Mouse (Mus musculus): ENCODE measurements around the gene Stk39. TPM values are rescaled to one million over a fixed set of nuclear protein-coding genes. Genes with fewer than 3 reads are reported as not detected.

The Stk39 gene
- polyA plus RNA-seq, 1 experiment from 2014 or later, result 39.5 TPM

DNA sequence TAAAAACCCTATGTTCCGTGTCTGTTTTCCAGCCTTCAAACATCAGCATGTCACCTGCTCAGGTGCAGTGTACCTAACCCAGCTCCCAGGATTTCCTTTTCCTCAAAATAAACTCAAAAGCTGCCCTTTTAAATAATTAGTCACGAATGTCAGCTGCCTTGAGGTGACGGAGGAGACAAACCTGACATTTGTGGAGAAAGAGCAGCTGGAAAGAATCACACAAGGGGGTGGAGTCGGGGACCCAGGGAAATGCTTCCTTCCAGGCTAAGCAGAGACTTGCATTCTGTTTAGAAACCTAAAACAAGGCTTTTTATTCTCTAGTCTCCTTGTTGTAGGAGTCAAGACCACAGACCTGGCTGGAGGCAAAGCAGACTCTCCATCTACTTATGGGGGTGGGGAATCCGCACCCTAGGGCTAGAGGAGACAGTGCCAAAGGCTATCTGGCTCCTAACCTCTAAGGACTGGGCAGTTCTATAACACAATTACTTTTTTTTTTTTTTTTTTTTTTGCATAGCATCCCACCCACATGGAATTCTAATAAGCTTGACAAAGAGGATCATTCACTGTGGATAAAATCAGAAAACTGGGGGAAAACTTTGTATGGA lies 29.9 kb downstream of the Stk39 start:
- no peak overlapping the region for H3K4me3 ChIP-seq (ENCODE audit: low read depth, low read length)
- no peak overlapping the region for H3K4me2 ChIP-seq (ENCODE audit: low read depth)
- no peaks in the 10 kb centered on the region for H3K36me3 ChIP-seq (ENCODE audit: control insufficient read depth, insufficient read depth, low read length)
- WGBS, result 59% methylated on average over 5 of the region's 5 CpGs
- no peak overlapping the region for H3K9ac ChIP-seq (ENCODE audit: low read length)
- no peaks in the 10 kb centered on the region for H3K27me3 ChIP-seq (ENCODE audit: control insufficient read depth, insufficient read depth, low read length)
- H3K9me3 ChIP-seq (ENCODE audit: control insufficient read depth, low read length), result no peaks in the 10 kb centered on the region
- no peak for DNase-seq (ENCODE audit: low spot score)
- no peak for ATAC-seq (ENCODE audit: insufficient read depth, low FRiP score, low TSS enrichment)
- no peaks in the 10 kb centered on the region for H3K4me1 ChIP-seq (ENCODE audit: control insufficient read depth, insufficient read depth, low read length)
- no peak overlapping the region for H3K27ac ChIP-seq (ENCODE audit: low read depth, low read length)

DNA sequence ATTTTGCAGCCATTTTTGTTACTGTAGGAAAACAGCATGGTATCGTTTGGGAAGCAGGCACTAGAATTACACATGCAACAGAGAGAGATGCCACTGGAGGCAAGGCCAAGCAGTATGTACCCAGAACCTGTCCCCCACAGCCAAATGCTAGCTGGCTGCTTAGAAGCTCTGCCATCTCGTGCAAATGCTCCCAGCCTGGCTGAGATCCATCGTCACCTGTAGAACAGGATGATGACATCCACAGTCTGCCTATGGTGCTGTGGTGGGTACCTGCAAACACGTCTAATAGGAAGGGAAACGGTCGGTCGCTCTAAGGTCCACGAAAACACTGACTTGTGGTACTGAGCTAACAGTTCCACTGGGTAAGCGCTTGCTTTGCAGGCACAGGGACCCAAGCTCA lies 32.5 kb downstream of the Stk39 start:
- Histone ChIP-seq H3K27ac (ENCODE audit: low read depth, low read length) (no peak overlapping the region), H3K9me3 (ENCODE audit: control insufficient read depth, low read length) (no peaks in the 10 kb centered on the region), H3K27me3 (ENCODE audit: control insufficient read depth, insufficient read depth, low read length) (no peaks in the 10 kb centered on the region), H3K4me3 (ENCODE audit: low read depth, low read length) (no peak overlapping the region), H3K4me2 (ENCODE audit: low read depth) (no peak overlapping the region), H3K9ac (ENCODE audit: low read length) (no peak overlapping the region), H3K4me1 (ENCODE audit: control insufficient read depth, insufficient read depth, low read length) (no peaks in the 10 kb centered on the region; the same call in 1 of the 2 replicates), H3K36me3 (ENCODE audit: control insufficient read depth, insufficient read depth, low read length) (no peaks in the 10 kb centered on the region)
- 90% methylated on average over 9 of the region's 9 CpGs for WGBS
- DNase-seq (ENCODE audit: low spot score) (no peak), ATAC-seq (ENCODE audit: insufficient read depth, low FRiP score, low TSS enrichment) (no peak)

DNA sequence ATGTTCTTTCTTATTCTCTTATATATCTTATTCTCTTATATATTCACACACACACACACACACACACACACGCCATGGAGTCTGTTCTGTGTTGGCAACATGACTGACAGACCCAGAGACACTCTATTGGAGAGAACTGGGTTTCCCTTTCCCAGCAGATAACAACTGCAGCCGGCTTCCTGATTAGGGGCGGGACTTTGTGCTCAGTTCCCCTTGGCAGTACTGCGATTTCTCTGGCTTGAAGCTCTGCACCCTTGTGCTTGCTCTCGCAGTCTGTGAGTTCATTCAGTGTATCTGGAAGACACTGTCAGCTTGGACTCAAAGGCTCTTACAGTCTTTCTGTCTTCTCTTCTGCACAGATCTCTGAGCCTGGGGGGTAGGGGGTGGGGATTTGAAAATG lies 34.1 kb downstream of the Stk39 start:
- H3K36me3 ChIP-seq (ENCODE audit: control insufficient read depth, insufficient read depth, low read length), result no peaks in the 10 kb centered on the region
- H3K4me2 ChIP-seq (ENCODE audit: low read depth), result no peak overlapping the region
- H3K27ac ChIP-seq (ENCODE audit: low read depth, low read length), result no peak overlapping the region
- no peak for ATAC-seq (ENCODE audit: insufficient read depth, low FRiP score, low TSS enrichment)
- no peaks in the 10 kb centered on the region for H3K27me3 ChIP-seq (ENCODE audit: control insufficient read depth, insufficient read depth, low read length)
- no peak for DNase-seq (ENCODE audit: low spot score)
- no peaks in the 10 kb centered on the region for H3K9me3 ChIP-seq (ENCODE audit: control insufficient read depth, low read length)
- no peak overlapping the region for H3K9ac ChIP-seq (ENCODE audit: low read length)
- WGBS, result 76% methylated on average over 5 of the region's 5 CpGs
- H3K4me3 ChIP-seq (ENCODE audit: low read depth, low read length), result no peak overlapping the region
- H3K4me1 ChIP-seq (ENCODE audit: control insufficient read depth, insufficient read depth, low read length), result no peaks in the 10 kb centered on the region; the same call in 1 of the 2 replicates

DNA sequence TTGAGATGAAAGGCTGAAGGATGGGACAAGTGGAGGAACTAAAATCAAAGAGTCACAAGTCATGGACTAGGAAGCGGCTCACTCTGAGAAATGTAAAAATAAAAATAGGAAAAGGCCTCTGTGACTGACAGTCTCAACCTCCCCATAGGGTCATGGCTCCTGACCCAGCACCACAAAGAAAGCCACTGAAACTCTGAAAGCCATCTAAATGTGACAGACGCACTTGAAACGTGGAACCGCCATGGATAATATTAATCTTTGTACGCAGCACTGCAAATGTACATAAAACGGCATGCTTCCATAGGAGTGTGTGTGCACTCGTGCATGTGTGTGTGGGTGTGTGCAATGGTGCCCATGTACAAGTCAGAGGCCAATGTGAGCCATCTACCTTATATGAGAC lies 34.9 kb downstream of the Stk39 start:
- ATAC-seq (ENCODE audit: insufficient read depth, low FRiP score, low TSS enrichment) (no peak), DNase-seq (ENCODE audit: low spot score) (no peak)
- H3K4me1 ChIP-seq (ENCODE audit: control insufficient read depth, insufficient read depth, low read length), result no peaks in the 10 kb centered on the region; the same call in 1 of the 2 replicates
- no peak overlapping the region for H3K9ac ChIP-seq (ENCODE audit: low read length)
- H3K36me3 ChIP-seq (ENCODE audit: control insufficient read depth, insufficient read depth, low read length), result no peaks in the 10 kb centered on the region
- no peak overlapping the region for H3K4me2 ChIP-seq (ENCODE audit: low read depth)
- H3K9me3 ChIP-seq (ENCODE audit: control insufficient read depth, low read length), result no peaks in the 10 kb centered on the region
- H3K27me3 ChIP-seq (ENCODE audit: control insufficient read depth, insufficient read depth, low read length), result no peaks in the 10 kb centered on the region
- no peak overlapping the region for H3K4me3 ChIP-seq (ENCODE audit: low read depth, low read length)
- no peak overlapping the region for H3K27ac ChIP-seq (ENCODE audit: low read depth, low read length)
- WGBS, result 88% methylated on average over 7 of the region's 7 CpGs

DNA sequence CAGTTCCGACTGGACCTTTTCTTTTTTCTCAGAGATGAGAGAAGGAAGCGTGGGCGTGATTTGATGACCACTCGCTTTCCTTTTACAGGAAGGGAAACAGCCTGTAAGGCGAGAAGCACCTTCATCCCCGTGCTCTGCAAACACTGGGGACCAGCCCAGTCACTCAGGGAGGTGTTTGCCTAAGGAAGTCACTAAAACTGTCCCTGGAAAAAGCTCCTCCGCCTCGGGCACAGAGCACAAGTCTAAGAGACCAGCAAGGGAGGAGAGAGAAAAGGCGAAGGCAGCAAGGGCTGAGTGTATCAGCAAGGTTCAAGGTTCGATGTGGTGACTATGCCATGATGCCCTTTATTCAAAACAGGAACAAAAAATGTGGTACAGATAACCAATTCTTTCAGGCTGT lies 35.8 kb downstream of the Stk39 start:
- Histone ChIP-seq H3K9ac (ENCODE audit: low read length) (no peak overlapping the region), H3K9me3 (ENCODE audit: control insufficient read depth, low read length) (no peaks in the 10 kb centered on the region), H3K4me2 (ENCODE audit: low read depth) (no peak overlapping the region), H3K36me3 (ENCODE audit: control insufficient read depth, insufficient read depth, low read length) (no peaks in the 10 kb centered on the region), H3K4me1 (ENCODE audit: control insufficient read depth, insufficient read depth, low read length) (no peaks in the 10 kb centered on the region; the same call in 1 of the 2 replicates), H3K4me3 (ENCODE audit: low read depth, low read length) (no peak overlapping the region), H3K27me3 (ENCODE audit: control insufficient read depth, insufficient read depth, low read length) (no peaks in the 10 kb centered on the region), H3K27ac (ENCODE audit: low read depth, low read length) (no peak overlapping the region)
- ATAC-seq (ENCODE audit: insufficient read depth, low FRiP score, low TSS enrichment), result no peak
- 42% methylated on average over 10 of the region's 10 CpGs for WGBS
- DNase-seq (ENCODE audit: low spot score), result no peak

DNA sequence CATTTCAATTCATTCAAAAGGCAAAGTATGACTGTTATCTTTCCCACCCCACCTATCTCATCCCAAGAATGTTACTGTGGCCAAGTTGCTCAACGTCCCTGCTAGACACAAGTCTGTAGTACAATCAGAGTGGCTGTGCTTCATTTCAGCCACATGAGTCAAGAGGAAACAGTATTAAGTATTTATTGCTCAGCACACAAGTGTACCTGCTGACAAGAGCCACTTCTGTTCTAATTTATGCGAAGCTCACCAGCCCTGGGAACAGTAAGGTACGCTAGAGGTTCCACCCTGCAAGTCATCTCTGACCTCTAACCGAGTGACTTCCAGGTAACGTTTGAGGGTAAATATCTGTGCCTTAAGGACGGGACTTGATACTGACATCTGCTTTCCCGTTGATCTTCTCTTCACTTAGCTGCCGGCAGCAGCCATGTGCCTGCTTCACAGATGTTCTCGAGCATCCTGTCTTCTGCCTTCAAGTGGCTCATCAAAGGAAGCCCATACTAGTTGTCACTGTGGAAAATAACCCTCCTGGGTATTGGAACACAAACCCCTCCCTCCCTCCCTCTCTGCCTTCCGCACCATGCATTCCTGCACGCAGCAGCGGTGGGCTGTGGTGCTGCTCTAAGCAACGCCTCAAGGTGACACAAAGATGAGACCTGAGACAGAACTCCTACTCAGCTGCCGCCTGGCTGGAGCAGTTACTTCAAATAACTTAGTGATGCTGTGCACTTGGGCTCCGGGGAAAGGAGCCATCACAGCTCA lies 36.4 kb downstream of the Stk39 start:
- Histone ChIP-seq H3K4me3 (ENCODE audit: low read depth, low read length) (no peak overlapping the region), H3K36me3 (ENCODE audit: control insufficient read depth, insufficient read depth, low read length) (no peaks in the 10 kb centered on the region), H3K4me2 (ENCODE audit: low read depth) (no peak overlapping the region), H3K4me1 (ENCODE audit: control insufficient read depth, insufficient read depth, low read length) (no peaks in the 10 kb centered on the region; the same call in 1 of the 2 replicates), H3K9ac (ENCODE audit: low read length) (no peak overlapping the region), H3K9me3 (ENCODE audit: control insufficient read depth, low read length) (no peaks in the 10 kb centered on the region), H3K27me3 (ENCODE audit: control insufficient read depth, insufficient read depth, low read length) (no peaks in the 10 kb centered on the region), H3K27ac (ENCODE audit: low read depth, low read length) (no peak overlapping the region)
- DNase-seq (ENCODE audit: low spot score) (no peak), ATAC-seq (ENCODE audit: insufficient read depth, low FRiP score, low TSS enrichment) (no peak)
- WGBS, result 21% methylated on average over 15 of the region's 15 CpGs

DNA sequence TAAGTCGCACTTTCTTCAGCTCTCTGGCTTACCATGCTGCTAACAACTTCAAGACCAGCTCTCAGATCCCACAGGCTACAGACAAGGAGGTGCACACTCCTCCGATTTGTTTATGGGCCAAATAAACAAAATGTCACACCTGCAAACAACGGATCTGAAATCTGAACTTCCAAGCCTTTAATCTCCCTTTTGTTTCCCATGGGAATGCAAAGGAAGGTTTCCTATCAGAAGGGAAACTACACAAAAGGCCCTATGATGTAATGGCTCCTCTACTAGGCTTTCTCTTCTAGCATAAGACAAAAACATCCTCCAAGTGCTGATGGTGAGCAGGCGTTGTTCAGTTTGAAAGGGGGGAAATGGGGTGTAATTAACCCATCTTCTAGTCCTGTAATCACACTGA lies 37.1 kb downstream of the Stk39 start:
- Histone ChIP-seq H3K9ac (ENCODE audit: low read length) (no peak overlapping the region), H3K4me1 (ENCODE audit: control insufficient read depth, insufficient read depth, low read length) (no peaks in the 10 kb centered on the region; the same call in 1 of the 2 replicates), H3K27ac (ENCODE audit: low read depth, low read length) (no peak overlapping the region), H3K4me3 (ENCODE audit: low read depth, low read length) (no peak overlapping the region), H3K9me3 (ENCODE audit: control insufficient read depth, low read length) (no peaks in the 10 kb centered on the region), H3K4me2 (ENCODE audit: low read depth) (no peak overlapping the region), H3K36me3 (ENCODE audit: control insufficient read depth, insufficient read depth, low read length) (no peaks in the 10 kb centered on the region), H3K27me3 (ENCODE audit: control insufficient read depth, insufficient read depth, low read length) (no peaks in the 10 kb centered on the region)
- 21% methylated on average over 4 of the region's 4 CpGs for WGBS
- no peak for ATAC-seq (ENCODE audit: insufficient read depth, low FRiP score, low TSS enrichment)
- DNase-seq (ENCODE audit: low spot score), result no peak

DNA sequence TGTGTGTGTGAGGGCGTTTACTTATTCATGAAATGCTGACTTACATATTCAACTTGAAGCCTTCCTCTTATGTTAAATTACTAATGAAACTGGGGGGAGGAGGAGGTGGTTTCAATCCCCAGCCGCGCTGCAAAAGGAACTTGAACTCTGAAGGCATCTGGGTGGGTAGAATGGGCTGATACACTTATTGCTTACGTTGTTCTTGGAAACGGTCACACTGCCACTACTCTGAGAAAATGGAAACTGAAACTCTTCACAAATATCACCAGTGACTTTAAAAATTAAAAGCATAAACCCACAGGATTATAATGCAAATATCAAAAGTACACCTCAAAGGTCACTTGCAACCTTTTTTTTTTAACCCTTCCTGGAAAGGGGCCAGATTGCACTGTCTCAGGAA lies 37.5 kb downstream of the Stk39 start:
- H3K4me2 ChIP-seq (ENCODE audit: low read depth), result no peak overlapping the region
- ATAC-seq (ENCODE audit: insufficient read depth, low FRiP score, low TSS enrichment) (no peak), DNase-seq (ENCODE audit: low spot score) (no peak)
- no peaks in the 10 kb centered on the region for H3K9me3 ChIP-seq (ENCODE audit: control insufficient read depth, low read length)
- no peaks in the 10 kb centered on the region; the same call in 1 of the 2 replicates for H3K4me1 ChIP-seq (ENCODE audit: control insufficient read depth, insufficient read depth, low read length)
- no peaks in the 10 kb centered on the region for H3K36me3 ChIP-seq (ENCODE audit: control insufficient read depth, insufficient read depth, low read length)
- no peaks in the 10 kb centered on the region for H3K27me3 ChIP-seq (ENCODE audit: control insufficient read depth, insufficient read depth, low read length)
- no peak overlapping the region for H3K4me3 ChIP-seq (ENCODE audit: low read depth, low read length)
- 51% methylated on average over 5 of the region's 5 CpGs for WGBS
- no peak overlapping the region for H3K27ac ChIP-seq (ENCODE audit: low read depth, low read length)
- no peak overlapping the region for H3K9ac ChIP-seq (ENCODE audit: low read length)

DNA sequence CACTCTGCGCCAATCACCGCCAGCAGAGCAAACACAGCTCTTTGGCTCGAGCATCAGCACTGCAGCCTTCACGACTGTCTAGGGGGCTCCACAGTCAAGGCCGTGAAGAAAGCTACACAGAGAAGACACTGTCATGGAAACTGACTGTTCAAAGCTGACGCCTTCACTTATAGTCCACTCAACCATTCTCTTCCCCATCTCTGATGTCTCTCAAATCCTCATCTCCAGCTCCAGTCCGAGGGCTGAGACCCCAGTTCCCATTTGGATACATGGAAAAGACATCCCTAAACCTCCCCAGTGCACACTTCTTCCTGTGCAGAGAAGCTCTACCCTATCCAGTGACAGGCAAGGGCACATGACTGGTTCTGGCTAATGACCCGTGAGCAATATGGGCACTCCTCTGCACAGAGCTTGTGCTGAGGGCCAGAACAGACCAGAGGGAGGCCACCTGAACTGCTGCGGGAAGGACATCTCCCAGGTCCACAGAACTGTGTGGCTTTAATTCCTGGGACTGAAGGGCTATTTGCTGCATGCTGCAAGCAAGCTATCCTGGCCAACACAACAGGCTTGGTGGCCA lies 38.2 kb downstream of the Stk39 start:
- Histone ChIP-seq H3K27me3 (ENCODE audit: control insufficient read depth, insufficient read depth, low read length) (no peaks in the 10 kb centered on the region), H3K4me1 (ENCODE audit: control insufficient read depth, insufficient read depth, low read length) (no peaks in the 10 kb centered on the region; the same call in 1 of the 2 replicates), H3K36me3 (ENCODE audit: control insufficient read depth, insufficient read depth, low read length) (no peaks in the 10 kb centered on the region), H3K4me3 (ENCODE audit: low read depth, low read length) (no peak overlapping the region), H3K4me2 (ENCODE audit: low read depth) (no peak overlapping the region), H3K9me3 (ENCODE audit: control insufficient read depth, low read length) (no peaks in the 10 kb centered on the region), H3K27ac (ENCODE audit: low read depth, low read length) (no peak overlapping the region), H3K9ac (ENCODE audit: low read length) (no peak overlapping the region)
- 85% methylated on average over 9 of the region's 9 CpGs for WGBS
- DNase-seq (ENCODE audit: low spot score) (no peak), ATAC-seq (ENCODE audit: insufficient read depth, low FRiP score, low TSS enrichment) (no peak)

Measured in neural tube, embryonic 11.5 days (tissue).